Mouse (Mus musculus) layer of hippocampus, adult 9-11 months (tissue): ENCODE data around the gene Rnf225.
A peak's percentile ranks its signal among the peaks of the same experiment; 100 is the strongest.
"Not testable (repeated sequence)": the region's sequence is repeated elsewhere in the genome, so short reads cannot be mapped to it uniquely, and the experiment has no call there.

Source experiments
- DNase-seq: peaks from one replicate; pipeline ENCODE4 v3.0.0; 2022

The Rnf225 gene

DNA sequence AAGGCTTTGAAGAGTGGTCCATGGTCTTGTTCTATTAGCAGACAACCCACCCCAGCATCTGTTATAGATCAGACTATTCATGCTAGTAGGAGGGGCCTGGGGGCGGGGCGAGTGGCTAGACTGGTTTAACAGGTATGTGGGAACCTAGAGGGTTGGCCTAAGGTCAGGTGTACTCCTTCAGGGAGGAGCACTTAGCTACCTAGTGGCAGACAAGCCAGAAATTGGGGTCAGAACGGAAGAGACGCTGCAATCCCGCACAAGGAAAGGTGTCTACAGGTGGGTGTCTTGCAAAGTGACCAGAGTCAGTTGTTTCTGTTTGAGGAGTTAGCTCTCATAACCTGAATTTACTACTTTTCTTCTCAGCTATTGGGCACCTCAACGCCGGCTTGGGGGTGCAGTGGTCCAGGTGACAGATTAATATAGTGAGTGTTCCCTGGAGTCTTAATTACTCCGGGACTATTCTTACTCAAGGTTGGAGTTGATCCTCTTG, at the start of gene Rnf225:
TSS of gene Rnf225 (plus strand) at position 226 of the 490 bp plus-strand sequence.
- DNase-seq: no peak

DNA sequence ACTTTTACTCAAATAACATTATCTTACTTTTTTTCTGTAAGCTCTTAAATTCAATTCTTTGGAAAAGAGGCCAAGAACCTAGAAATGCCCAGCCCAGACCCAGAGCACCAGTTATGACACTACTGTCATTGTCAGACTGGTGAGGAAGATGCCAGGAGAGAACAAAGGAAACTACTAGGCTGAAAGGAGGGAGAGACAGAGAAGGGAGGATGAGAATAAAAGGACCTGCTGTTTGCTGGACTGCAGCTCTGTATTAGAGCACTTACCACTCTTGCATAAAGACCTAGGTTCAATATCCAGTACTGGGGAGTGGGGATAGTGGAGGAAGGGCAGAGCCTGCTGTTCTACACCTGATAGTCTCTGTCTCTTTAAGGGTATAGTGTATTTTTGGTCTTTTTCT, 47.2 kb upstream of the Rnf225 start:
- DNase-seq: no peak

DNA sequence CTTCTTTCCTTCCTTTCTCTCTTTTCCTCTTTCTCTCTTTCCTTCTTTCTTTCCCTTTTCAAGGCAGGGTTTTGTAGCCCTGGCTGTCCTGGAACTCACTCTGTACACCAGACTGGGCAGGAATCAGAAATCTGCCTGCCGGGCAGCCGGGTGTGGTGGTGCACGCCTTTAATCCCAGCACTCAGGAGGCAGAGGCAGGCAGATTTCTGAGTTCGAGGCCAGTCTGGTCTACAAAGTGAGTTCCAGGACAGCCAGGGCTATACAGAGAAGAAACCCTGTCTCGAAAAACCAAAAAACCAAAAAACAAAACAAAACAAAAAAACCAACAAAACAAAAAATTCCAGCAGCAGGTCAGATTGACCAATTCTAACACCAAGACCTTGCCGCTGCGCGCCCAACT, 46.7 kb upstream of the Rnf225 start:
- not testable (repeated sequence) for DNase-seq

DNA sequence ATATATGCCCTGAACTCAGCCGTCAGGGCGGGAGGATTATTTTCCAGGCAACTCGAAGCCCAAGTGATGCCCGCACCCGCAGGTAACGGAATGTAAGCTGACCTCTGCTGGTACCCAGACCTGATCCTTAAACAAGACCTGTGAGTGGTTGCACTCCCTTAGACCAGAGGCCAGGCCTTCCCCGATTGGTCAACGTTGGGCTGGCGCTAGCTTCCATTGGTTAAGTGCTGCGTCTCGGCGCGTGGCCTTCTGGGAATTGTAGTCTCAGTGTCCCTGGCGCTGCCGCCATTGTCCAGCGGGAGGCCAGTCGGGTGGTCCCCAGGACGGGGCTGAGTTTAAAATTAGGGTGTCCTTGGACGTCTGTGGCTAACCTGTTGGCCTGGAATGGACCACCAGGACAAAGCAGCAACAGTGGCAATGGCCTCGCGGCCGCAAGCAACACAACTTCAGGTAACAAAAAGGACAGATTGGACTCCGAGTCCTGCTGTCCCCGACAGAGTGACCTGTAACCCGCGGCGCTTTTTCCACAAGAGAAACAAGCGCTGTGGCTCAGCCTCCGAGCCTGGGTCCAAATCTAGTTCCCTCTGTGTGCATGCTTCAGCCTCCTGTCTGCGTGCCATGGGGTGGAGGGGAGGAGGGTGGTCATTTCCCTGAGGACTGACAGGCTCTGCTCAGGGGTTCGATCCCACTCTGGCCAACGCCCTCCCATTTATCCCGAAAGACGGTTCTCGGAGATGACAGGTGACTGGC, 46.1 kb upstream of the Rnf225 start, which contains the start of gene Zfp128:
TSS of gene Zfp128 (plus strand) at position 267 of the 750 bp plus-strand sequence.
- DNase-seq: peak; percentile 96

DNA sequence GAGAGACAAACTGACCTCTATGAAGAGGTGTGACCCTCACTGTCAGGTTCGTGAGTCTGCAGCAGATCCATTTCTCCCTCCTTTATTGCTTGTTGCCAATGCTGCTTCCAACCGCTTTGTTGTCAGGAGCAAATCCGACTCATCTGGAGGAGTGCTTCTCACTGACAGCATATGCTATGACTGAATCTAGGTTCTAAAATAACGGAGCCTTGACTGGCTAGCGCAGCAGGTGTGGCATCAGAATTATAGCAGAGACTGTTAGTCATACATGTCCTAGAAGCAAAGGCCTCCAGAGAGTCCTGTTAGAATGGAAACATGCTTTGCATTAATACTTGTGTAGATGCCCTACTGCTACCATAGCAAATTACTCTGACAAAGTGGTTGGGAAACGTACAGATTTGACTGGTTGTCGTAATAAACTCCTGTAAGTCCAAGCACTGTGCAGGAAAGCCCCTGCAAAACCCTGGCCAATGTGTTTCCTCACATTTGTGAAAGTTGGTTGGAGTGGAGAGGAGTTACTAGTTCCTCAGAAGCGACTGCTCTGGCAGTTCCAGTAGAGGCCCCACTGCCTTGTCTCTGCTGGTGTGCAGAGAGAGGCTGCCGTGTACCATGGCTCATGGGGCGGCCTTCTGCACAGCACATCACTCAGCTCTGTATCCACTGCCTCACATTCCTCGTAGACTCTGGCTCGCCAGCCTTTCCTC, 40.5 kb upstream of the Rnf225 start:
- no peak for DNase-seq

DNA sequence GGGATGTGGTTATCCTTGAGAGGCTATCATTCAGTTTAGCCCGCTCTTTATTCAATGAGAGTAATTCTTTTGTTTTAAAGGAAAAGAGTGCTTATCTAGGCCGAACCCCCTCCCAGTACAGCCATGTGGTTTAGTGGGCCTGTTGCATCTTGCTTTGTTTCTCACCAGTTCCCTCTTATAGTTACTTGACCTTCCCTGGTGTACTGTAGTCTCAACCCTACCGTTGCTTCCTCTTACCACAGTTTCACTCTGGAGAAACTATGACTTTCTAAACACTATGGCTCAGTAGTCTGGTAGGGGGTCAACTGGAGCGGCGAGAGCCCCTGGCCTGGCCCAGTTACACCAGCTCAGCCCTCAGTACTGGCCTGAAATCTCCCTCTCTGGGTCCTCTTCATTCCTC, 39.6 kb upstream of the Rnf225 start:
- DNase-seq: no peak

DNA sequence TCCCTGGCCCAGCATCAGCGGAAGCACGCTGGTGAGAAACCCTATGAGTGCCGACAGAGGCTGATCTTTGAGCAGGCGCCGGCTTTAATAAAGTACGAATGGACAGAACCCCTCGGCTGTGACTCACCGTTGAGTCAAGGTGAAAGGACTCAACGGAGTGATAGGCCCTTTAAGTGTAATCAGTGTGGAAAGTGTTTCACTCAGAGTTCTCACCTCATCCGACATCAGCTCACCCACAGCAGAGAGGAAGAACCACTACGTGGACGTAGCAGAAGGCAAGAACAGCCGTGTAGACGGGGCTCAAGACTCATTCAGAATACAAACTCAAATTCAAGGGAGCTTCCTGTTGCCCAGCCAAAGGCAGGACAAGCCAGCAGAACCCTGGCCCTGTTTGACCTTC, 36.3 kb upstream of the Rnf225 start:
- DNase-seq: no peak

DNA sequence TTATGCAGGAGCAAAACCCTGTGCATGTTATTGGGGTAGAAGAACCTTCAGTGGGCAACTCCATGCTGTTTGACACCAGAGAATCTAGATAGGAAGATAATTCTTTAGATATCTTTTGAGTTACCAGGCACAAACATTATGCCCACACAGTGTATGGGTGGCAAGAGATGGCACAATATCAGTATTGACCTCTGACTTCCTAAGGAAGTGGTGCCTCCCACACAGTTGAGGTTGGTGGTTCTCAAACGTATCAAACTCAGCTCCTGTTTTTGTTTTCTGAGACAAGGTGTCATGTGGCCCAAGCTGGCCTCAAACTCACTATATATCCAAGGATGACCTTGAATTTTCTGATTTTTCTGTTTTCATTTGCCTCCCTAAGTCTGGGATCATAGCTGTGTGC, 35.9 kb upstream of the Rnf225 start:
- DNase-seq: no peak

DNA sequence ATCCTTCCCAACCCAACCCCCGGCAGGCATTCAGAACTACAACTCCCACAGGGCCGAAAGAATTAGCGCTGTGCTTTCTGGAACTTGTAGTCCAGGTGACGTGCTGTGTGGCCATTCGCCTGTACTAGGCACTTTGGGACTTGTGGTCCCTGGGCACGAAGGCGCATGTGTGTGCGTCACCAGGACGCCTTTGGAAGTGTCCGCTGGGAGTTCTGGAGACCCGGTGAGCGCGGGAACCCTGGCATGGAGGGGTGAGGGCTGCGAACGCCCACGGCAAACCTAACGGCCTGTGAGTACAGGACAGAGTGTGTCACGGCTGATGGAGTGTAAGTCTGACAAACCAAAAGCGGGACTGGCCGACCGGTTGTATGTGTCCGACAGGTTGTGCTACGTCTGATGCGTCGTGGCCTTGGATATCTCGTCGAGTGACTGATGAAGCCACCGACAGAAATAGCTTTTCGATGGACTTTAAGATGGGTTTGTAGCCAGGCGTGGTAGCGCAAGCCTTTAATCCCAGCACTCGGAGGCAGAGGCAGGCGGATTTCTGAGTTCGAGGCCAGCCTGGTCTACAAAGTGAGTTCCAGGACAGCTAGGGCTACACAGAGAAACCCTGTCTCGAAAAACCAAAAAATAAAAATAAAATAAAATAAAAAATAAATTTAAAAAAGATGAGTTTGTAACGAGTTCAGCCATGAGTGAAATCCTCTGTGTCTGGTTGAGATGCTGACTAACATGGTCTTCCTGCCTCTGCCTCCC, 29.4 kb upstream of the Rnf225 start, which contains the start of gene Zscan22:
TSS of gene Zscan22 (plus strand) at position 161 of the 756 bp plus-strand sequence.
- DNase-seq: peak; percentile 98

DNA sequence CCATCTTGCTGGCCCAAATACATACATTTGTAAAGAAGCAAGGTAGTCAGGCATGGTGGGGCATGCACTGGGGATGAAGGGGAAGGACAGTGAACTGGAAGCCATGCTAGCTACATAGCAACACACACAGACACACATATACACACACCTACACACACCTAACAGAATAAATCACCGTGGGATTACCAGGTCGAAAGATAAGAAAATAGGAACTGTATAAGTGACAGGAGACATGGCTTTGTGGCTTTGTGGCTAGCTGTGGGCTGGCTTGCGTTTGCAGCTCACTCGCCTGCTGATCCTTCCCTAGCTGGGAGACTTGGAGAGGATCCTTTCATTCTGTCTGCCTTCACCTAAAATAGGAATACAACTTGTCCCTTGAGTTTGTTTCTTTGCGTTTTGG, 25.7 kb upstream of the Rnf225 start:
- no peak for DNase-seq

DNA sequence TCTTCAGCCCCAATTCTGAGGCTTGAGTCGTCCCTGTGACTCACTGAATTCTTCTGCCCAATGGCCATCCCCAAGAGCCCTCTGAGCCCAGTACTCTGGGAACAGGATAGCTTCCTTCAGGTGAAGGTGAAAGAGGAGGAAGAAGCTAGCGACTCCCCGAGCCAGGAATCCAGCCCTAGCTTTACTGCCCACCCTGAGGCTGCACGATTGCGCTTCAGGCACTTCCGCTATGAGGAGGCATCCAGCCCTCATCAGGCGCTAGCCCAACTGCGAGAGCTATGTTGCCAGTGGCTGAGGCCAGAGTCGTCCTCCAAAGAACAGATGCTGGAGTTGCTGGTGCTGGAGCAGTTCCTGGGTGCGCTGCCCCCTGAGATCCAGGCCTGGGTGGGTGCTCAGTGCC, 23.6 kb upstream of the Rnf225 start:
- no peak for DNase-seq

DNA sequence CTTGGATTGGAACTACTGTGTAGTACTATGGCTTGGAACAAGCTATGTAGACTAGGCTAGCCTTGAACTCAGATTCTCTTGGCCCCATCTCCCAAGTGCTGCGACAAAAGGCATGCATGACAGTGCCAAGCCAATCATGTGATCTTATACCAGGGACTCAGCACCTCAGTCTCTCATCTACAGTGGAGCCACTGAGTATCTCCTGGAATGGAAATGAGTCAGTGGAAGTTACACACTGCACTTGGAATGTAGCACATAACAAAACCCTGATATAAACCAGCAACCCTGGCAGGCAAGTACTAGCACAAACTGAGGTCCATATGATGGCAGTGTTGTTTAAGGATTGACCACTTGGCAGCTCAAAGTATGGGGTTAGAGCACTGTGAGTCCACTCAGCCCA, 22.1 kb upstream of the Rnf225 start:
- DNase-seq: no peak

DNA sequence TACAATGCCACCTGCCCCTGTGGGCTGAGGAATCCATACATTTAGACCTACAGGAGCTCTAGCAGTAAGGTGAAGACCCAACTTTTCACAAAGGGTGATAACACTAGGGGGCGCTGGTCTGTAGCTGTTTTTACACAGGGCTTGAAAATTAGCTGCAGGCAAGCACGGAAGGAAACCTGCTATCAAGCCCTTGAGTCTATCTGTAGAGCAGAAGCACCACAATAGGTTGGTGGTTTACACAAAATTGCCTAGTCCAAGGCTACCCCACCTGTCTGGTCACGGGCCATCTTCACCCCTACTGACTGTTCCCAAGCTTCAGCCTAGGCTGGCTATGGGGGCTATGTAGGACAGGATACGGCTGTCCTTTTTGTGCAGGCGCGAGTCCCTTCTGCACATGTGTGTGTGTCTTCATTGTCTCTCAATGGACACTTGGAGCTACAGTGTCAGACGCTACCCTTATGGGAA, 17.7 kb upstream of the Rnf225 start:
- peak; percentile 71 for DNase-seq

DNA sequence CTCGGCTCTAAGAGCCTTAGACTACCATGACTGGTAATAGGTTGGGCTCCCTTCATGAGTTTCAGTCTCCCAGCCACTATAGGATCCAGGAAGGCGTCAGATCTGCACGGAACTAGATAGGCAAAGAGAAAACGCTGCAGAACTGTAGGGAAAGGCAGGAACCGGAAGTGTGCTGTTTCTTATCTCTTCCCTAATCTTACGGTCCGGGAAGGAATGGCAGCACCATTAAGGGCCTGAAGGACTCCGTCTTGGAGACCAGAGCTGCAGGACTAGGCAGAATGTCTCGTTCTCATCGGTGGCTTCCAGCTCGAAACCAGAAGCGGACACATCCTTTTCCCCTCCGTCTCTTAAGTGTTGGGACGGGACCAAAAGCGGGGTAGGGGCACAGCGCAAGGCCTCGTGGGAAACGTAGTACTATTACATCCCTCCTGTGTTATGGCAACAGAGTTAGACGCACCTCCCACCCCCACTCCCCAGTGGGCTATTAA, 17.0 kb upstream of the Rnf225 start:
- peak; percentile 50 for DNase-seq

DNA sequence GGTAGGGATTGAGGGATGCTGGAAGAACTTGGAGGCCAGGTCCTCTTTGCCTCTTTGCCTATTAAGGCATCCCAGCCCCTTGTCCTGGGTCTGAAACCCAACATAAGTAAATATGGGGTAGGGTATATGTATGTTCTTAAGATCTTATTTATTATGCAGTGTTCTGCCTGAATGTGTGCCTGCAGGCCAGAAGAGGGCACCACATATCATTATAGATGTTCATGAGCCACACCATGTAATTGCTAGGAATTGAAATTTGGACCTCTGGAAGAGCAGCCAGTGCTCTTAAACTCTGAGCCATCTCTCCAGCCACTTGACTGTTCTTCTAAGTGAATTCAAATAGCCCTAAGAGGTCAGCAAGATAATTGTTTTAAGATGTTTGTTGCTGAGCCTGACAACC, 13.7 kb upstream of the Rnf225 start:
- no peak for DNase-seq

DNA sequence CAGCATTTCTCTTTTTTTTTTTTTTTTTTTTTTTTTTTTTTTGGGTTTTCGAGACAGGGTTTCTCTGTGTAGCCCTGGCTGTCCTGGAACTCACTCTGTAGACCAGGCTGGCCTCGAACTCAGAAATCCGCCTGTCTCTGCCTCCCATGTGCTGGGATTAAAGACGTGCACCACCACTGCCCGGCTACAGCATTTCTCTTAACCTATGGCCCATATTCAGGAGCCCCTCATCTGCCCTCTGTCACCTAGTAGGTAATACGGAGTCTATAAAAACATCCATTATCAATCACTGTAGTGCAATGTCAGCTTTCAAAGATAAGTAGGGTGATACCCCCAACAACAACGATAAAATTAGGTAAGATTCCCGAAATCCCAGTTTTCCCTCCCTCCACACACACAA, 6.7 kb upstream of the Rnf225 start:
- DNase-seq: not testable (repeated sequence)

DNA sequence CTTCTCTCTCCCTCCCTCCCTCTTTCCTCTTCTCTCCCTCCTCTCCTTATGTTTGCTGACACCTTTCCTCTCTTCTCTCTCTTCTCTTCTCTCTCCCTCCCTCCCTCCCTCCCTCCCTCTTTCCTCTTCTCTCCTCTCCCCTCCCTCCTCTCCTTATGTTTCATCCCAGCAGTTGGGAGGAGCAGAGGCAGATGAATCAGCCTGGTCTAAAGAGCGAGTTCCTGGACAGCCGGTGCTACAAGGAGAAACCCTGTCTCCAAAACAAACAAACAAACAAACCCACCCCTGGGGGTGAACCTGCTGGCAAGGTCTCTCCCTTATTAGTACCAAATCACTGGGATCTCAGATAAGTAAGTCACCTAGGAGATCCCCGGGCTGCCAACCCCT, 5.9 kb upstream of the Rnf225 start:
- no peak for DNase-seq

DNA sequence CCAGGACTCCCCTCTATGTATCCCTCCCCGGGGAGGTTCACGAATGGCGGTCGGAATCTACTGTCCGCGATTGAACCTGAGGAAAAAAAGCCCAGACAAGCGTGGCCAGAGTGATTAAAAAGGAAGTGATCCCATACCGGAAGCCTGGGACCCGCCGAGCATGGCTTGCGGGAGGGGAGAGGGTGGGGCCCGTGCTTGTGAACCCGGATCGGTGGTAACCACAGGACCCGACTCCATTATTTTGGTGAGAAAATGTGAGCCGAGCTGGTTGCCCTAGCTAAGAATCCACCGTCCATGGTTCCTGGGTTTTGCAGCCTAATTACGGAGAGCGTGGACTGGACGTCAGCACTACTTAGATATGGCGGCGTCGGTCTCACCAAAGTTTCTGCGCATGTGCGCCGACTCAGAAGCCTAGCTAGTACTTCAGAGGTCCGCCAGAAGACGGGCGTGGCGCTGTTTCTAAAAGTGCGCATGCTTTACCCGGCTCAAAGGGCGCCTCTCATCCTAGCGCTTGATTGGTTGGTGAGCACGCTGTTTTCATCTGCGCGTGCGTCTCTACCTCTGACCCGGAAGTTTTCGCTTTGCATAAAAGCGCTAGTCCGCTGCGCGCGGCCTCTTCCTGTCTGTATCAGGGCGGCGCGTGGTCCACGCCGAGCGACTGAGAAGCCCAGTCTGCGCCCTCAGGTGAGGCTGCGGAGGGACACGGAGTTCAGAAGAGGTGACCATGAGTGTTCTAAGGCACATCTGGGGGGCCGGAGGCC, 5.3 kb upstream of the Rnf225 start, which contains the start of gene Rps5:
TSS of gene Rps5 (plus strand) at position 586 of the 761 bp plus-strand sequence.
- peak; percentile 99 for DNase-seq

DNA sequence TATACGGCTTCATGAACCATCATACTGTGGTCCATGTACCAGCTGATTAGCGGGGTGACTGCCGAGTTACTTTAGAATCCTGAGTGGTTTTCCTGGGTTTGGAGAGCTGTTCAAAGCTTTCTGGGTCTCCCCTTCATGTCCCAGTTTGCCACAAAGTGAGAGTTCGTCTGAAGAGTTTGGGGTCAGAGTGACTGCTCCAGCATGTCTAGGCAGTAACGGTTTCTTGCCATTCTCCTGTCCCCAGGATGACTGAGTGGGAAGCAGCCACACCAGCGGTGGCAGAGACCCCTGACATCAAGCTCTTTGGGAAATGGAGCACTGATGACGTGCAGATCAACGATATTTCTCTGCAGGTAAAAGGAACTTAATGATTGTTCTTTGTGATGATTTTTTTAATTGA, 4.5 kb upstream of the Rnf225 start:
- DNase-seq: no peak

DNA sequence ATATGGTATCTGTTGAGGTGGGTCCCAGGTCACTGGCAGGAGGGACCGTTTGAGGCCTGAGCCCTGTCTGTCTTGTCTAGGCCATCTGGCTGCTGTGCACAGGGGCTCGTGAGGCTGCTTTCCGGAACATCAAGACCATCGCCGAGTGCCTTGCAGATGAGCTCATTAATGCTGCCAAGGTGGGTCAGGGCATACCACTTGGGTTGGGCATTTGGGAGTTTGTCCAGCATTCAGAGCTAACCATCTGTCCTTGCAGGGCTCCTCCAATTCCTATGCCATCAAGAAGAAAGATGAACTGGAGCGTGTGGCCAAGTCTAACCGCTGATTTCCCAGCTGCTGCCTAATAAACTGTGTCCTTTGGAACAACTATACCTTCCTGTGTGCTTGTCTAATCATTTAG, 900 bp upstream of the Rnf225 start:
- DNase-seq: no peak

DNA sequence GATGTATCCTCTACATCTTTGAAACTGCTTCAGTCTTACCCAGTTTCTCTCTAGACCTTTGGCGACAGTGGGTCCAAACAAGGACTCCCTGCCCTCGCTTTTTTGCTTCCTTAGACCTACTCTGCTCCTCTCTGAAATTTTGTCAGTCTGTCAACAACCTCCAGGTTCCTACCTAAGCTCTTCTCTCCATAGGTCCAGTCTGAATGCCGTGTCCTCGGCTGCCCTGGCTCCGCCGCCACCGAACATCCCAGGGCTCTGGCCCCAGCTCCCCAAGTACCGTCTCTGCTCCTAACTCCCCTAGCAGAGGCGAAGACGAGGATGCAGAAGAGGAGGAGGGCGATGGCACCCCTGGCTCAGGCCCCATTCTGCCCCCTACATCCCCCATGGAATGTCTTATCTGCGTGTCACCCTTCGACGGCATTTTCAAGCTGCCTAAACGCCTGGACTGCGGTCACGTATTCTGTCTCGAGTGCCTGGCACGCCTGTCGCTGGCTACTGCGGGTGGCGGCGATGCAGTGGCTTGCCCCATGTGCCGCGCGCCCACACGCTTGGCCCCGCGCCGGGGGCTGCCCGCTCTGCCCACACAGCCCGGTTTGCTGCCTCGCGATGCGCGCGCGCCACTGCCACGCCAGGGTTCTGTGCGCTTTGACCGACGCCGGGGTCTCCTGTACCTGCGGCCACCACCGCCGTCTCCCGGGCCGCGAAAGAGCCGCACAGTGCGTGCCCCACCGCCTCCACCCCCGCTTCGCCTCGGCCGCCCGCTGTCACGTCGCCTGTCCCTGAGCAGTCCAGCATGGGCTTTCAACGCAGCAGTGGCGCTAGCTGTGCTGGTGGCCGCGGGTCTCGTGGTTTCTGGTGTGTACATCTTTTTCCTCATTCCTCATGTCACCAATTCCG, 725 bp downstream of the Rnf225 start:
- peak; percentile 37 for DNase-seq
